Mouse (Mus musculus): ENCODE measurements at regions not wholly inside any gene's neighbourhood (a gene's known extent, or its start where the extent isn't known, plus 50 kb on each side); places are given as distances from the start of the nearest gene placed in this dataset.
"Not testable (repeated sequence)": the region's sequence is repeated elsewhere in the genome, so short reads cannot be mapped to it uniquely, and the experiment has no call there.

GRCm38 (mm10) chr12:23968968-23969367 is 128.1 kb downstream of the 9030624G23Rik start:
- not testable (repeated sequence) for H3K4me2 ChIP-seq (replicated peaks; ENCODE audit: low read depth, low read length); H3K9ac ChIP-seq (ENCODE audit: low read depth, low read length); H3K27me3 ChIP-seq (ENCODE audit: control insufficient read depth, insufficient read depth, low read length); DNase-seq (ENCODE audit: low spot score); H3K4me1 ChIP-seq (replicated peaks; ENCODE audit: control insufficient read depth, insufficient read depth, low read length); H3K9me3 ChIP-seq (ENCODE audit: control insufficient read depth, low read length); H3K27ac ChIP-seq (ENCODE audit: low read depth, low read length); H3K36me3 ChIP-seq (ENCODE audit: control insufficient read depth, insufficient read depth, low read length)
- ATAC-seq (ENCODE audit: low FRiP score) = peak; percentile 76; the same call in 1 of the 2 replicates
- 0 out of 2 replicates have a peak overlapping the region, but pooled peaks have one; percentile 22 for H3K4me3 ChIP-seq (ENCODE audit: low read depth, low read length)
- 0% methylated on average over 6 of the region's 44 CpGs for WGBS
